Mouse (Mus musculus) stomach, embryonic 14.5 days (tissue): ENCODE data around the gene Clcc1. TPM values are rescaled to one million over a fixed set of nuclear protein-coding genes. Genes with fewer than 3 reads are reported as not detected.

Experiments
- ATAC-seq: fragments of 200-750 bp; cut with Nextera tagmentation; 2 replicates; pipeline ENCODE4 v1.8.0; 2017; ENCODE audit warnings: low read depth, moderate TSS enrichment; ENCODE audit not compliant: insufficient number of reproducible peaks, insufficient read depth, low FRiP score
- H3K27ac ChIP-seq: fragments of 300-500 bp; sonication (generic); 2 replicates; pipeline ENCODE4 v1.5.1; 2014; ENCODE audit warnings: mild to moderate bottlenecking, low read length, moderate library complexity, mixed read lengths
- H3K27me3 ChIP-seq: fragments of 300-500 bp; sonication (generic); 2 replicates; pipeline ENCODE4 v1.6.1; 2014; ENCODE audit warnings: low read length, control low read depth, mixed read lengths; ENCODE audit not compliant: control insufficient read depth, insufficient read depth
- H3K36me3 ChIP-seq: fragments of 300-500 bp; sonication (generic); 2 replicates; pipeline ENCODE4 v1.6.1; 2014; ENCODE audit warnings: mild to moderate bottlenecking, control low read depth, low read length, moderate library complexity, mixed read lengths; ENCODE audit not compliant: control insufficient read depth, insufficient read depth
- H3K4me1 ChIP-seq: fragments of 300-500 bp; sonication (generic); 2 replicates; pipeline ENCODE4 v1.6.1; 2014; ENCODE audit warnings: low read length, control low read depth, mixed read lengths; ENCODE audit not compliant: control insufficient read depth, insufficient read depth
- H3K4me2 ChIP-seq: fragments of 300-500 bp; sonication (generic); replicated peaks from 2 replicates; pipeline ENCODE4 v1.6.1; 2014; ENCODE audit warnings: low read depth, low read length, control low read depth
- H3K4me3 ChIP-seq: fragments of 300-500 bp; sonication (generic); 2 replicates; pipeline ENCODE4 v1.5.1; 2014; ENCODE audit warnings: low read depth, low read length, control low read depth
- H3K9ac ChIP-seq: fragments of 300-500 bp; sonication (generic); replicated peaks from 2 replicates; pipeline ENCODE4 v1.6.1; 2014; ENCODE audit warnings: low read depth, mild to moderate bottlenecking, control low read depth, low read length, moderate library complexity, mixed read lengths
- H3K9me3 ChIP-seq: fragments of 300-500 bp; sonication (generic); 2 replicates; pipeline ENCODE4 v1.6.1; 2016; ENCODE audit warnings: low read depth, low read length, control low read depth; ENCODE audit not compliant: control insufficient read depth
- WGBS: fragments of 180-500 bp; shearing (Covaris S2); extraction: QIAGEN DNeasy Blood & Tissue Kit; methylation state at CpG from one replicate; pipeline ENCODE4 v1.1.7; 2014; 5-methylcytosine and 5-hydroxymethylcytosine counted together
- polyA plus RNA-seq: library from polyadenylated mRNA; unstranded; fragments of >200 nt; fragmentation: Nextera tagmentation; extraction: Ambion mirVana; gene quantifications from 2 replicates; pipeline ENCODE4 v1.2.1, GENCODE M21; 2014

Gene Clcc1
- polyA plus RNA-seq, 1 experiment from 2014 or later, result 83.0 TPM

GRCm38 (mm10) chr3:108685701-108686100 is 32.0 kb downstream of the Clcc1 start:
- Histone ChIP-seq H3K27ac (no peak overlapping the region), H3K4me1 (no peaks in the 10 kb centered on the region), H3K4me2 (no peak overlapping the region), H3K9ac (no peak overlapping the region), H3K27me3 (no peaks in the 10 kb centered on the region), H3K9me3 (no peaks in the 10 kb centered on the region), H3K4me3 (no peak overlapping the region), H3K36me3 (peaks cover 67% of the 10 kb centered on the region)
- no peak for ATAC-seq
- WGBS, result 96% methylated on average over 7 of the region's 7 CpGs

GRCm38 (mm10) chr3:108689015-108689441 is 35.3 kb downstream of the Clcc1 start:
- WGBS, result 89% methylated on average over 6 of the region's 6 CpGs
- no peaks in the 10 kb centered on the region for H3K4me1 ChIP-seq
- H3K27me3 ChIP-seq, result no peaks in the 10 kb centered on the region
- H3K4me3 ChIP-seq, result no peak overlapping the region
- no peak for ATAC-seq
- H3K27ac ChIP-seq, result no peak overlapping the region
- peaks cover 39% of the 10 kb centered on the region for H3K36me3 ChIP-seq
- H3K9ac ChIP-seq, result no peak overlapping the region
- H3K9me3 ChIP-seq, result no peaks in the 10 kb centered on the region
- H3K4me2 ChIP-seq, result no peak overlapping the region

GRCm38 (mm10) chr3:108689446-108689845 is 35.7 kb downstream of the Clcc1 start:
- H3K27ac ChIP-seq, result no peak overlapping the region
- no peaks in the 10 kb centered on the region for H3K4me1 ChIP-seq
- H3K4me2 ChIP-seq, result no peak overlapping the region
- peaks cover 41% of the 10 kb centered on the region for H3K36me3 ChIP-seq
- no peak overlapping the region for H3K4me3 ChIP-seq
- WGBS, result 82% methylated on average over 8 of the region's 8 CpGs
- H3K27me3 ChIP-seq, result no peaks in the 10 kb centered on the region
- no peaks in the 10 kb centered on the region for H3K9me3 ChIP-seq
- ATAC-seq, result no peak
- H3K9ac ChIP-seq, result no peak overlapping the region

- H3K9ac ChIP-seq, result no peak overlapping the region
- H3K36me3 ChIP-seq, result peaks cover 44% of the 10 kb centered on the region
- no peak overlapping the region for H3K4me2 ChIP-seq
- 66% methylated on average over 4 of the region's 4 CpGs for WGBS
- H3K9me3 ChIP-seq, result no peaks in the 10 kb centered on the region
- H3K4me3 ChIP-seq, result no peak overlapping the region
- H3K27ac ChIP-seq, result no peak overlapping the region
- H3K27me3 ChIP-seq, result no peaks in the 10 kb centered on the region
- ATAC-seq, result no peak
- no peaks in the 10 kb centered on the region for H3K4me1 ChIP-seq
Measured at GRCm38 (mm10) chr3:108689979-108690378, 36.3 kb downstream of the Clcc1 start.

GRCm38 (mm10) chr3:108694321-108694720 is 40.6 kb downstream of the Clcc1 start:
- H3K27me3 ChIP-seq, result no peaks in the 10 kb centered on the region
- no peak overlapping the region for H3K4me3 ChIP-seq
- peaks cover 55% of the 10 kb centered on the region for H3K36me3 ChIP-seq
- no peak overlapping the region for H3K9ac ChIP-seq
- H3K4me1 ChIP-seq, result no peaks in the 10 kb centered on the region
- no peak overlapping the region for H3K27ac ChIP-seq
- no peak for ATAC-seq
- 61% methylated on average over 9 of the region's 9 CpGs for WGBS
- H3K4me2 ChIP-seq, result no peak overlapping the region
- H3K9me3 ChIP-seq, result no peaks in the 10 kb centered on the region

- Histone ChIP-seq H3K27ac (no peak overlapping the region), H3K27me3 (no peaks in the 10 kb centered on the region), H3K4me2 (no peak overlapping the region), H3K4me1 (no peaks in the 10 kb centered on the region), H3K36me3 (peaks cover 69% of the 10 kb centered on the region), H3K9ac (no peak overlapping the region), H3K4me3 (no peak overlapping the region), H3K9me3 (no peaks in the 10 kb centered on the region)
- ATAC-seq, result no peak
- 88% methylated on average over 8 of the region's 8 CpGs for WGBS
Measured at GRCm38 (mm10) chr3:108698662-108699061, 44.9 kb downstream of the Clcc1 start.

- no peaks in the 10 kb centered on the region for H3K4me1 ChIP-seq
- no peak overlapping the region for H3K4me2 ChIP-seq
- H3K27me3 ChIP-seq, result no peaks in the 10 kb centered on the region
- no peak overlapping the region for H3K9ac ChIP-seq
- no peak for ATAC-seq
- peaks cover 62% of the 10 kb centered on the region for H3K36me3 ChIP-seq
- WGBS, result 90% methylated on average over 4 of the region's 4 CpGs
- no peaks in the 10 kb centered on the region for H3K9me3 ChIP-seq
- H3K27ac ChIP-seq, result no peak overlapping the region
- no peak overlapping the region for H3K4me3 ChIP-seq
Measured at GRCm38 (mm10) chr3:108699786-108700185, 46.1 kb downstream of the Clcc1 start.

- Histone ChIP-seq H3K27me3 (no peaks in the 10 kb centered on the region), H3K36me3 (peaks cover 49% of the 10 kb centered on the region), H3K4me3 (no peak overlapping the region), H3K4me1 (no peaks in the 10 kb centered on the region), H3K27ac (no peak overlapping the region), H3K9ac (no peak overlapping the region), H3K4me2 (no peak overlapping the region), H3K9me3 (no peaks in the 10 kb centered on the region)
- ATAC-seq, result no peak
- WGBS, result 81% methylated on average over 1 of the region's 1 CpGs
Measured at GRCm38 (mm10) chr3:108701256-108701655, 47.5 kb downstream of the Clcc1 start.

- Histone ChIP-seq H3K4me3 (no peak overlapping the region), H3K4me2 (no peak overlapping the region), H3K9me3 (no peaks in the 10 kb centered on the region), H3K9ac (no peak overlapping the region), H3K27me3 (no peaks in the 10 kb centered on the region), H3K4me1 (no peaks in the 10 kb centered on the region), H3K27ac (no peak overlapping the region), H3K36me3 (peaks cover 35% of the 10 kb centered on the region)
- ATAC-seq, result no peak
- WGBS, result 94% methylated on average over 8 of the region's 8 CpGs
Measured at GRCm38 (mm10) chr3:108702789-108703188, 49.1 kb downstream of the Clcc1 start.
